Mouse (Mus musculus) stomach, embryonic 16.5 days (tissue): ENCODE data around the gene Crb2. TPM values are rescaled to one million over a fixed set of nuclear protein-coding genes. Genes with fewer than 3 reads are reported as not detected.

ENCODE experiments used
- ATAC-seq: fragments of 200-750 bp; cut with Nextera tagmentation; 2 replicates; pipeline ENCODE4 v1.8.0; 2017; ENCODE audit warnings: moderate number of reproducible peaks, moderate TSS enrichment; ENCODE audit not compliant: insufficient read depth, low FRiP score
- H3K27ac ChIP-seq: fragments of 300-500 bp; sonication (generic); 2 replicates; pipeline ENCODE4 v1.5.1; 2014; ENCODE audit warnings: low read length
- H3K27me3 ChIP-seq: fragments of 300-500 bp; sonication (generic); 2 replicates; pipeline ENCODE4 v1.6.1; 2014; ENCODE audit warnings: low read length, control low read depth, mixed read lengths; ENCODE audit not compliant: control insufficient read depth, insufficient read depth
- H3K36me3 ChIP-seq: fragments of 300-500 bp; sonication (generic); 2 replicates; pipeline ENCODE4 v1.6.1; 2014; ENCODE audit warnings: low read length; ENCODE audit not compliant: control insufficient read depth, insufficient read depth
- H3K4me1 ChIP-seq: fragments of 300-500 bp; sonication (generic); 2 replicates; pipeline ENCODE4 v1.6.1; 2014; ENCODE audit warnings: low read length, control low read depth, mixed read lengths; ENCODE audit not compliant: control insufficient read depth, insufficient read depth
- H3K4me2 ChIP-seq: fragments of 300-500 bp; sonication (generic); 2 replicates; pipeline ENCODE4 v1.6.1; 2014; ENCODE audit warnings: low read depth, low read length, mixed read lengths
- H3K4me3 ChIP-seq: fragments of 300-500 bp; sonication (generic); replicated peaks from 2 replicates; pipeline ENCODE4 v1.5.1; 2014; ENCODE audit warnings: mild to moderate bottlenecking, low read length
- H3K9ac ChIP-seq: fragments of 300-500 bp; sonication (generic); 2 replicates; pipeline ENCODE4 v1.6.1; 2014; ENCODE audit warnings: low read length
- H3K9me3 ChIP-seq: fragments of 300-500 bp; sonication (generic); replicated peaks from 2 replicates; pipeline ENCODE4 v1.6.1; 2016; ENCODE audit warnings: low read length, control low read depth; ENCODE audit not compliant: control insufficient read depth
- WGBS: fragments of 180-500 bp; shearing (Covaris S2); extraction: QIAGEN DNeasy Blood & Tissue Kit; methylation state at CpG from one replicate; pipeline ENCODE4 v1.1.7; 2014; 5-methylcytosine and 5-hydroxymethylcytosine counted together
- polyA plus RNA-seq: library from polyadenylated mRNA; unstranded; fragments of >200 nt; fragmentation: Nextera tagmentation; extraction: Ambion mirVana; gene quantifications from 2 replicates; pipeline ENCODE4 v1.2.1, GENCODE M21; 2015

The Crb2 gene
- polyA plus RNA-seq, 1 experiment from 2014 or later: 1.7 TPM

- H3K4me2 ChIP-seq: no peak overlapping the region
- H3K36me3 ChIP-seq: no peaks in the 10 kb centered on the region
- WGBS: 77% methylated on average over 2 of the region's 2 CpGs
- H3K4me3 ChIP-seq: no peak overlapping the region
- H3K4me1 ChIP-seq: no peaks in the 10 kb centered on the region
- H3K9me3 ChIP-seq: no peaks in the 10 kb centered on the region
- 0 out of 2 replicates have a peak, but pooled peaks have one; percentile 14 for ATAC-seq
- H3K9ac ChIP-seq: no peak overlapping the region
- H3K27me3 ChIP-seq: no peaks in the 10 kb centered on the region
- no peak overlapping the region for H3K27ac ChIP-seq
These were observed 35.6 kb downstream of the Crb2 start for GRCm38 (mm10) chr2:37811682-37812081.

- WGBS: 85% methylated on average over 5 of the region's 5 CpGs
- no peak overlapping the region for H3K27ac ChIP-seq
- ATAC-seq: no peak
These were observed 36.4 kb downstream of the Crb2 start for GRCm38 (mm10) chr2:37812401-37812800.

GRCm38 (mm10) chr2:37814820-37815361, 38.8 kb downstream of the Crb2 start:
- Histone ChIP-seq H3K9me3 (no peaks in the 10 kb centered on the region), H3K9ac (no peak overlapping the region), H3K4me1 (no peaks in the 10 kb centered on the region), H3K4me3 (no peak overlapping the region), H3K27me3 (no peaks in the 10 kb centered on the region), H3K36me3 (no peaks in the 10 kb centered on the region), H3K4me2 (no peak overlapping the region), H3K27ac (no peak overlapping the region)
- 77% methylated on average over 8 of the region's 8 CpGs for WGBS
- ATAC-seq: no peak

More at GRCm38 (mm10) chr2:37812401-37812800, 36.4 kb downstream of the Crb2 start:
- no peaks in the 10 kb centered on the region for H3K27me3 ChIP-seq
- no peak overlapping the region for H3K4me2 ChIP-seq
- no peaks in the 10 kb centered on the region for H3K9me3 ChIP-seq
- no peaks in the 10 kb centered on the region for H3K36me3 ChIP-seq
- H3K9ac ChIP-seq: no peak overlapping the region
- no peak overlapping the region for H3K4me3 ChIP-seq
- H3K4me1 ChIP-seq: no peaks in the 10 kb centered on the region

GRCm38 (mm10) chr2:37815676-37816075, 39.6 kb downstream of the Crb2 start:
- 17% methylated on average over 3 of the region's 3 CpGs for WGBS
- no peak for ATAC-seq

GRCm38 (mm10) chr2:37818761-37819525, 42.9 kb downstream of the Crb2 start:
- no peak overlapping the region for H3K9ac ChIP-seq
- H3K4me3 ChIP-seq: no peak overlapping the region
- H3K4me2 ChIP-seq: no peak overlapping the region
- no peak for ATAC-seq
- H3K9me3 ChIP-seq: no peaks in the 10 kb centered on the region
- H3K27ac ChIP-seq: no peak overlapping the region
- H3K27me3 ChIP-seq: no peaks in the 10 kb centered on the region
- 20% methylated on average over 5 of the region's 5 CpGs for WGBS
- no peaks in the 10 kb centered on the region for H3K4me1 ChIP-seq
- no peaks in the 10 kb centered on the region for H3K36me3 ChIP-seq

More at GRCm38 (mm10) chr2:37815676-37816075, 39.6 kb downstream of the Crb2 start:
- H3K36me3 ChIP-seq: no peaks in the 10 kb centered on the region
- H3K4me2 ChIP-seq: no peak overlapping the region
- H3K4me3 ChIP-seq: no peak overlapping the region
- H3K9me3 ChIP-seq: no peaks in the 10 kb centered on the region
- H3K9ac ChIP-seq: no peak overlapping the region
- no peaks in the 10 kb centered on the region for H3K4me1 ChIP-seq
- H3K27ac ChIP-seq: no peak overlapping the region
- H3K27me3 ChIP-seq: no peaks in the 10 kb centered on the region

GRCm38 (mm10) chr2:37819526-37820152, 43.6 kb downstream of the Crb2 start:
- no peaks in the 10 kb centered on the region for H3K4me1 ChIP-seq
- no peak overlapping the region for H3K27ac ChIP-seq
- H3K36me3 ChIP-seq: no peaks in the 10 kb centered on the region
- WGBS: 44% methylated on average over 4 of the region's 4 CpGs
- H3K9ac ChIP-seq: no peak overlapping the region
- no peak for ATAC-seq
- H3K9me3 ChIP-seq: no peaks in the 10 kb centered on the region
- no peak overlapping the region for H3K4me2 ChIP-seq
- H3K4me3 ChIP-seq: no peak overlapping the region
- H3K27me3 ChIP-seq: no peaks in the 10 kb centered on the region

GRCm38 (mm10) chr2:37822122-37822521, 46.1 kb downstream of the Crb2 start:
- no peak overlapping the region for H3K9ac ChIP-seq
- H3K36me3 ChIP-seq: no peaks in the 10 kb centered on the region
- H3K4me1 ChIP-seq: no peaks in the 10 kb centered on the region
- no peak overlapping the region for H3K27ac ChIP-seq
- no peak overlapping the region for H3K4me3 ChIP-seq
- no peaks in the 10 kb centered on the region for H3K27me3 ChIP-seq
- no peak for ATAC-seq
- no peak overlapping the region for H3K4me2 ChIP-seq
- WGBS: 74% methylated on average over 5 of the region's 5 CpGs
- H3K9me3 ChIP-seq: no peaks in the 10 kb centered on the region

GRCm38 (mm10) chr2:37823826-37824225, 47.8 kb downstream of the Crb2 start:
- Histone ChIP-seq H3K27ac (no peak overlapping the region), H3K36me3 (no peaks in the 10 kb centered on the region), H3K27me3 (no peaks in the 10 kb centered on the region), H3K4me2 (no peak overlapping the region), H3K9me3 (no peaks in the 10 kb centered on the region), H3K9ac (no peak overlapping the region), H3K4me1 (no peaks in the 10 kb centered on the region), H3K4me3 (no peak overlapping the region)
- 73% methylated on average over 2 of the region's 2 CpGs for WGBS
- no peak for ATAC-seq

- no peaks in the 10 kb centered on the region for H3K27me3 ChIP-seq
- H3K36me3 ChIP-seq: no peaks in the 10 kb centered on the region
- ATAC-seq: no peak
- H3K4me3 ChIP-seq: no peak overlapping the region
- no peak overlapping the region for H3K9ac ChIP-seq
- no peak overlapping the region for H3K27ac ChIP-seq
- H3K4me1 ChIP-seq: no peaks in the 10 kb centered on the region
- WGBS: 50% methylated on average over 9 of the region's 9 CpGs
- no peaks in the 10 kb centered on the region for H3K9me3 ChIP-seq
- H3K4me2 ChIP-seq: no peak overlapping the region
These were observed 53.8 kb downstream of the Crb2 start for GRCm38 (mm10) chr2:37829758-37830275.
